ENCODE assay signal across 9 mouse cellular contexts in genomic region chr5:23672136-23672535, GRCm38 (mm10). TPM values are rescaled to one million over a fixed set of nuclear protein-coding genes. Genes with fewer than 3 reads are reported as not detected.
DNase-seq lines count a peak whose midpoint lies in the region; ATAC-seq and TF ChIP-seq lines count a peak whose summit lies in the region.
"Had no signal": no experiment of that assay in that cellular context is flagged by ENCODE, and none has a peak within 500 bp of the region (broad histone marks: within the 10 kb centered on the region; RNA-seq: fewer than 3 reads in every experiment).

No protein-coding gene starts in this region.

- TF ChIP-seq POLR2A in cerebellum, adult 2 months (IDR thresholded peaks at IDR 0.05; ENCODE audit: borderline replicate concordance, insufficient read depth, low read length) = no peak

- ATAC-seq in limb, embryonic 15.5 days (ENCODE audit: insufficient number of reproducible peaks, low FRiP score, low TSS enrichment, low read depth) = no peak

- TF ChIP-seq CTCF in cerebellum, adult 2 months (IDR thresholded peaks at IDR 0.05; ENCODE audit: borderline replicate concordance, insufficient read depth, low read depth, low read length) = no peak

- H3K9me3 ChIP-seq in limb, embryonic 15.5 days = no peaks in the 10 kb centered on the region

- no peak overlapping the region for H3K4me3 ChIP-seq in limb, embryonic 15.5 days
- no peak overlapping the region for H3K4me3 ChIP-seq in cerebellum, adult 2 months (replicated peaks; ENCODE audit: insufficient read depth, low read depth, low read length)
- H3K4me3 ChIP-seq: left cerebral cortex, adult 2 months had no signal

- no peaks in the 10 kb centered on the region for H3K27me3 ChIP-seq in limb, embryonic 15.5 days
- no peaks in the 10 kb centered on the region for H3K27me3 ChIP-seq in cerebellum, adult 2 months (ENCODE audit: control insufficient read depth, insufficient read depth, low read length)

- DNase-seq in embryo, embryonic 10 days (ENCODE audit: low spot score) = peak; percentile 31
- no peak for DNase-seq in embryo, embryonic 9.5 days (ENCODE audit: extremely low spot score)
- DNase-seq in retina, postnatal 1 day = peak; percentile 57
- DNase-seq in retina, embryonic 14.5 days (ENCODE audit: low spot score) = no peak
- no peak for DNase-seq in thymus, postnatal 10 days (ENCODE audit: low spot score in 2 of 2)
- DNase-seq in right cerebral cortex, adult 18-20 months = no peak
- no peak for DNase-seq in cerebellum, adult 2 months

- peaks cover 15% of the 10 kb centered on the region for H3K4me1 ChIP-seq in limb, embryonic 15.5 days
- no peaks in the 10 kb centered on the region for H3K4me1 ChIP-seq in cerebellum, adult 2 months (ENCODE audit: control insufficient read depth, insufficient read depth, low read length)

- 36% methylated on average over 7 of the region's 7 CpGs for WGBS in limb, embryonic 15.5 days
- 50% methylated on average over 7 of the region's 7 CpGs for WGBS in cerebellum, adult 2 months

- no peak overlapping the region for H3K27ac ChIP-seq in limb, embryonic 15.5 days
- H3K27ac ChIP-seq in cerebellum, adult 2 months (ENCODE audit: insufficient read depth, low read length) = no peak overlapping the region
- H3K27ac ChIP-seq: left cerebral cortex, adult 2 months had no signal

- H3K9ac ChIP-seq in limb, embryonic 15.5 days = no peak overlapping the region

- H3K36me3 ChIP-seq in limb, embryonic 15.5 days = no peaks in the 10 kb centered on the region

- 0 out of 2 replicates have a peak overlapping the region, but pooled peaks have one; percentile 12 for H3K4me2 ChIP-seq in limb, embryonic 15.5 days

RNA-seq across cellular contexts. Expression of gene Srpk2, which starts 12.3 kb away (rescaled TPM):
- polyA plus RNA-seq in limb, embryonic 15.5 days (2015; fragmentation: Nextera tagmentation; extraction: Ambion mirVana) = 54.5 and 54.6 TPM in 2 replicates
- 71.3 and 72.3 TPM in 2 replicates for polyA plus RNA-seq in cerebellum, adult 2 months (2012; rRNA removed)

Comparison
In these comparisons a context has a peak if more than half of its experiments do, and no peak if none do; other contexts are left out.
1. DNase-seq: peak in embryo, embryonic 10 days (single experiment) and retina, postnatal 1 day (single experiment); none in embryo, embryonic 9.5 days (single experiment), retina, embryonic 14.5 days (single experiment), thymus, postnatal 10 days (0 of 2), right cerebral cortex, adult 18-20 months (single experiment) and cerebellum, adult 2 months (0 of 2).